Mouse (Mus musculus): ENCODE results near the gene Celf5.

DNA sequence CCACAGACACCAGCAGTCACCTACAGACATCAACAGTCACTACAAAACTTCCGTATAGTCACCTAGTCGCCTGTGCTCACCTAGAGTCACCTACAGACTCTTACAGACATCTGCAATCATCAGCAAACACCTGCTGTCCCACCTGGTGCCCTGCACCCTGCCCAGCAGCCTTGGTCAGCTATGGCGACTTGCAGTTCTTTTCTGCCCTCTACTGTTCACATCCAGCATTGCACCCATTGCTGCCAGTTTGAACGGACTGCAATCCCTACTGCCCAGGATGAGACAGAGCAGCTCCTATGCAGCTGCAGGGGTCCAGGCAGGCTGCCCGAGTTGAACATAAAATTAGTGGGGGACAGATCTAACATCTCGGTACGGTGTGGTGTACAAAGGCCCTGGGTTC lies 32.4 kb downstream of the Celf5 start:
- no peak for TF ChIP-seq POLR2A (IDR thresholded peaks at IDR 0.05; ENCODE audit: borderline replicate concordance, insufficient read depth, low read length)
- peak; percentile 100 for TF ChIP-seq CTCF (IDR thresholded peaks at IDR 0.05; ENCODE audit: borderline replicate concordance, insufficient read depth, low read depth, low read length)

Data from cerebellum, adult 2 months (tissue).